Mouse (Mus musculus): ENCODE results near the gene Ugt2b37. TPM values are rescaled to one million over a fixed set of nuclear protein-coding genes. Genes with fewer than 3 reads are reported as not detected.

The Ugt2b37 gene
- not detected for total RNA-seq (2023)

DNA sequence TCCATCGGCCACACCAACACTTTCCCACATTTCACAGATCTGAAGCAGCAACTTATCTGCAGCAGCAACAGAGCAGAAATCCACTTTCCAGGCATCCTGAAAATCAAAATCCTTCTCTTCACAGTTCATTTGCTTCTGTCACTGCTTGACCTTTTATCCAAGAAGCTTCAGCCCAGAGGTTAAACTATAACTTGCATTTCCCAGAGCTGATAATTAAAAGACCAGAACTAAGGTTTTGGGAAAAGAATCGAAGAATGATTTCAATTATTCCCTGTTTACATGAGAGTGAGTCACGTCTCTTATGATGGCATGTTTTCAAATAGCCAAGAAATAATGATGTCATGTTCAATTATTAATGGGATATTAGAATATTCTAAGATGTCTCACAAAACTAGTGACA is at the start of gene Ugt2b37:
TSS of gene Ugt2b37 (minus strand) at position 129 of the 400 bp plus-strand sequence.

Other genes starting within 250 kb of the Ugt2b37 start
- gene Ugt2b36, start 162.2 kb downstream of the Ugt2b37 start, total RNA-seq (2023) = not detected
- gene Ugt2b5, start 114.5 kb downstream of the Ugt2b37 start, total RNA-seq (2023) = not detected
- gene Ugt2a3, start 82.4 kb upstream of the Ugt2b37 start, total RNA-seq (2023) = not detected
- not detected for gene Ugt2b38, start 169.4 kb upstream of the Ugt2b37 start, total RNA-seq (2023)
- not detected for gene Ugt2a2, start 227.5 kb upstream of the Ugt2b37 start, total RNA-seq (2023)
- not detected for gene Gm43638, start 232.0 kb upstream of the Ugt2b37 start, total RNA-seq (2023)
- gene Ugt2a1, start 236.1 kb upstream of the Ugt2b37 start, total RNA-seq (2023) = not detected

Data from monocyte, adult 59 days (primary cell).